Mouse (Mus musculus): Measurements from ENCODE around the gene Gm7534. TPM values are rescaled to one million over a fixed set of nuclear protein-coding genes. Genes with fewer than 3 reads are reported as not detected.
"Not testable (repeated sequence)": the region's sequence is repeated elsewhere in the genome, so short reads cannot be mapped to it uniquely, and the experiment has no call there.

Gm7534 gene
- polyA plus RNA-seq, 1 experiment: not detected

DNA sequence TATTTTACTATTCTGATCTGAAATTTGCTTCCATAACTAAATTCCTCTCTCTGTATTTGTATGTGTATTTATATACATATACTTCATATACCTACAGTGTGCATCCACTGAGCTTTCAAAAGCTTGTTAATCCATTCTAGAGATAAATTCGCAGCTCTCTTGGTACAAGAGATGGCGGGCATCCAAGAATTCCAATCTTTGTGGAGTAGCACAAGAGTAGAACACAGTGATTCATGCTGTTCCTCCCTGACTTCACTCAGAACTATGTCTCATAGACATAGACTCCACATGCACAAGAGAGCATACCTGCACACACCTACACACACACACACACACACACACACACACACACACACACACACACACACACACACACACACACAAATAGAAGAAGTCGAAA is 30.4 kb downstream of the Gm7534 start:
- no peak overlapping the region for H3K27ac ChIP-seq (ENCODE audit: insufficient read depth, low read length)
- no peaks in the 10 kb centered on the region for H3K4me1 ChIP-seq (ENCODE audit: control insufficient read depth, insufficient read depth, low read length)
- no peak overlapping the region for H3K4me3 ChIP-seq (ENCODE audit: insufficient read depth, low read length)
- TF ChIP-seq CTCF (IDR thresholded peaks at IDR 0.05; ENCODE audit: extremely low read depth, insufficient read depth, low read length) (no peak), POLR2A (IDR thresholded peaks at IDR 0.05; ENCODE audit: extremely low read depth, insufficient read depth, low read length) (no peak)

DNA sequence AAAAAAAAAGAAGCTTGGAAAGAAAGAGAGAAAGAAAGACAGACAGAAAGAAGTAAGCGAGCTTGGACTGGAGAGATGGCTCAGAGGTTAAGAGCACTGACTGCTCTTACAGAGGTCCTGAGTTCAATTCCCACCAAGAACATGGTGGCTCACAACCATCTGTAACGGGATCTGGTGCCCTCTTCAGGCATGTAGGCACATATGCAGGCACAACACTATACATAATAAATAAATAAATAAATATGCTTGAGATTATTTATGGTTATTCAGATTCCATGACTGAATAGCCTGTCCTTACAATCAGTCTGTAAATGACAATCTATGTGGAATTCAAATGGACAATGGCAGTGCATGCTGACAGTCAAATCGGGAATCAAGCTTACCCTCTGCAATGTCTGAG is 35.9 kb downstream of the Gm7534 start:
- H3K4me3 ChIP-seq (ENCODE audit: insufficient read depth, low read length): no peak overlapping the region
- H3K27ac ChIP-seq (ENCODE audit: insufficient read depth, low read length): no peak overlapping the region
- H3K4me1 ChIP-seq (ENCODE audit: control insufficient read depth, insufficient read depth, low read length): no peaks in the 10 kb centered on the region
- TF ChIP-seq CTCF (IDR thresholded peaks at IDR 0.05; ENCODE audit: extremely low read depth, insufficient read depth, low read length) (no peak), POLR2A (IDR thresholded peaks at IDR 0.05; ENCODE audit: extremely low read depth, insufficient read depth, low read length) (no peak)

DNA sequence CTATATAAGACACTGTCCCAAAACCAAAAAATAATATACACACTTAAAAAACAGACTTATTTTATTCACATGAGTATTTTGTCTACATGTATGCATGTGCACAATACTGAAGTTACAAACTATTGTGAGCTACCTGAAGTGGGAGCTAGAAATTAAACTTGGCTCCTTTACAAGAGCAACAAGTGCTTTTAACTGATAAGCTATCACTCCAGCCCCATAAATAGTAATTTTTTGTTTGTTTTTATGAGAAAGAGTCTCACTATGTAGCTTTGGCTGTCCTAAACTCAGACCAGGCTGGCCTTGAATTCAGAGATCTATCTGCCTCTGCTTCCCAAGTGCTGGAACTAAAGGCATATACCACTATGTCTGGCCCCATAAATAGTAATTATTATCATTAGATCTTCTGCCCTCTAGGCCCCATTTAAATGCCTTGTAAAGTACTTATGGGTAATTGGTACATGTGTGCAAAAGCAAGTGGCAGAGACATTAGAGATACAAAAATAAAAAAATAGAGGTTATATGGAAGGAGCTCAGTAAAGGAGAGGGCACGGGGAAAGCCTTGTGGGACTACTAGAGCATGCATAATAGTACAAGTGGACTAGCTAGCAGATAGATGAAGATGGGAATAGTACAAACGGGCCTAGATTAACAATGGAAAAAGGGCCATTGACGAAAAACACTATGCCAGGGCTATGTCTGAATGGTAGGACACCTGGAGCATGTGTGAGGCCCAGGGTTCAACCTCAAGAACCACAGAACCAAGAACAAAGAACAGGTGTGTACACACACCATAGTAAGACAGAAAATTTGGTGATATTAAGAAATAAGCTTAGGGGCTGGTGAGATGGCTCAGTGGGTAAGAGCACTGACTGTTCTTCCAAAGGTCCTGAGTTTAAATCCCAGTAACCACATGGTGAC is 37.0 kb downstream of the Gm7534 start:
- Histone ChIP-seq H3K4me1 (ENCODE audit: control insufficient read depth, insufficient read depth, low read length) (no peaks in the 10 kb centered on the region), H3K27ac (ENCODE audit: insufficient read depth, low read length) (no peak overlapping the region)
- TF ChIP-seq CTCF (IDR thresholded peaks at IDR 0.05; ENCODE audit: extremely low read depth, insufficient read depth, low read length): no peak
- TF ChIP-seq POLR2A (IDR thresholded peaks at IDR 0.05; ENCODE audit: extremely low read depth, insufficient read depth, low read length): no peak

DNA sequence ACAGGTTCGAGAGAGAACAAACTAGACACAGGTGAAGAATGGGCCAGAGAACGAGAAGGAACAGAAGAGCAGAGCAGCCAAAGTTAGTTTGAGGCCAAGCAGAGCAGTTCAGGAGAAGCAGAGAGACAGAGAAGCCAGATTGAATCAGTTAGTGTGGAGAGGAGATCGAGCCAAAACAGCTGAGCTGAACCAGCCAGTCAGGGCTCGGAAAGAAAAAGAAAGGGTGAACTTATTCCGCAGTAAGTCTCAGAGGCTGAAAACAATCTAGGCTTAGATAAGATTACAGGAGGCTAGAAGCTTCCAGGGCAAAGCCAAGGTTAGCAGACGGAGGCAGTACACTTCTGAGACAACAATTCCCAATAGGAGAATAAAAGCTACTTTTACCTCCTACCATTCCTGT is 37.8 kb downstream of the Gm7534 start:
- Histone ChIP-seq H3K27ac (ENCODE audit: insufficient read depth, low read length) (no peak overlapping the region), H3K4me1 (ENCODE audit: control insufficient read depth, insufficient read depth, low read length) (no peaks in the 10 kb centered on the region), H3K4me3 (ENCODE audit: insufficient read depth, low read length) (no peak overlapping the region)
- TF ChIP-seq POLR2A (IDR thresholded peaks at IDR 0.05; ENCODE audit: extremely low read depth, insufficient read depth, low read length) (no peak), CTCF (IDR thresholded peaks at IDR 0.05; ENCODE audit: extremely low read depth, insufficient read depth, low read length) (no peak)

More for the DNA sequence above, 37.0 kb downstream of the Gm7534 start:
- no peak overlapping the region for H3K4me3 ChIP-seq (ENCODE audit: insufficient read depth, low read length)

DNA sequence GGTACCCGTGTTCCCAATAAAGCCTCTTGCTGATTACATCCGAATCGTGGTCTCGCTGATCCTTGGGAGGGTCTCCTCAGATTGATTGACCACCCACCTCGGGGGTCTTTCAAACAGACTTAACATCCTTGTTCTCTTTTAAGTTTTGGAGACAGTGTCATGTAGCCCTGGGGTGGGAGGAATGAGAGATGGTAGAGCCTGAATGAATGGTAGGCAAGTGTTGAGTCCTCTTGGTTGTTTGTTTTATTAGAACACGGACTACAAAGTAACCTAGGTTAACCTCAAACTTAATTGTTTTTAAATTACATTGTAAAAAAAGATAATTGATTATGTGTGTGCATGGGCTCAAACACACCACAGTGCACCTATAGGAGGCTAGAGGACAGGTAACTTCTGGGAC is 38.2 kb downstream of the Gm7534 start:
- Histone ChIP-seq H3K4me3 (ENCODE audit: insufficient read depth, low read length) (no peak overlapping the region), H3K27ac (ENCODE audit: insufficient read depth, low read length) (no peak overlapping the region), H3K4me1 (ENCODE audit: control insufficient read depth, insufficient read depth, low read length) (no peaks in the 10 kb centered on the region)
- TF ChIP-seq CTCF (IDR thresholded peaks at IDR 0.05; ENCODE audit: extremely low read depth, insufficient read depth, low read length) (no peak), POLR2A (IDR thresholded peaks at IDR 0.05; ENCODE audit: extremely low read depth, insufficient read depth, low read length) (no peak)

DNA sequence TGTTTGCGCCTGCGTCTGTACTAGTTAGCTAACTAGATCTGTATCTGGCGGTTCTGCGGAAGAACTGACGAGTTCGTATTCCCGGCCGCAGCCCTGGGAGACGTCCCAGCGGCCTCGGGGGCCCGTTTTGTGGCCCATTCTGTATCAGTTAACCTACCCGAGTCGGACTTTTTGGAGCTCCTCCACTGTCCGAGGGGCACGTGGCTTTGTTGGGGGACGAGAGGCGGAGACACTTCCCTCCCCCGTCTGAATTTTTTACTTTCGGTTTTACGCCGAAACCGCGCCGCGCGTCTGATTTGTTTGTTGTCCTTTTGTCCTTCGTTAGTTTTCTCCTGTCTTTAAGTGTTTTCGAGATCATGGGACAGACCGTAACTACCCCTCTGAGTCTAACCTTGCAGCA is 42.7 kb downstream of the Gm7534 start:
- peak overlapping the region; percentile 31 for H3K4me3 ChIP-seq (ENCODE audit: insufficient read depth, low read length)
- not testable (repeated sequence) for H3K4me1 ChIP-seq (ENCODE audit: control insufficient read depth, insufficient read depth, low read length); H3K27ac ChIP-seq (ENCODE audit: insufficient read depth, low read length)

DNA sequence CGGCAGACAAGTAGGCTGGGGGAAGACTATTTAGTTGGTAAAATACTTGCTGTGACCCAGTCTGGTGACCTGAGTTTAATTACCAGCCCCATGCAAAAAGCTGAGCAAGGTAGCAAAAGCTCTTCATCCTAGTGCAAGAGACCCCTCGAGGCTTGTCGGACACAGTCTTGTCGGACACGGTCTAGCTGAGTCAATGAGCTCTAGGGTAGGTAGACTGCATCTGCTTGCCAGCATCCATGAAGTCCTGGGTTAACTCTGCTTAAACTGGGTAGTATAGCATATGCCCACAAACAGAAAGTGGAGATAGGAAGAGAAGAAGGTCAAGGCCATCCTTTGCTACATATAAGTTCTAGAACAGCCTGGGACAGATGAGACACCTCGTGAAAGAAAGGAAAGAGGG is 44.0 kb downstream of the Gm7534 start:
- TF ChIP-seq CTCF (IDR thresholded peaks at IDR 0.05; ENCODE audit: extremely low read depth, insufficient read depth, low read length): no peak
- no peak for TF ChIP-seq POLR2A (IDR thresholded peaks at IDR 0.05; ENCODE audit: extremely low read depth, insufficient read depth, low read length)
- no peak overlapping the region for H3K27ac ChIP-seq (ENCODE audit: insufficient read depth, low read length)
- H3K4me3 ChIP-seq (ENCODE audit: insufficient read depth, low read length): no peak overlapping the region
- H3K4me1 ChIP-seq (ENCODE audit: control insufficient read depth, insufficient read depth, low read length): peaks cover 2% of the 10 kb centered on the region; the same call in 1 of the 2 replicates

DNA sequence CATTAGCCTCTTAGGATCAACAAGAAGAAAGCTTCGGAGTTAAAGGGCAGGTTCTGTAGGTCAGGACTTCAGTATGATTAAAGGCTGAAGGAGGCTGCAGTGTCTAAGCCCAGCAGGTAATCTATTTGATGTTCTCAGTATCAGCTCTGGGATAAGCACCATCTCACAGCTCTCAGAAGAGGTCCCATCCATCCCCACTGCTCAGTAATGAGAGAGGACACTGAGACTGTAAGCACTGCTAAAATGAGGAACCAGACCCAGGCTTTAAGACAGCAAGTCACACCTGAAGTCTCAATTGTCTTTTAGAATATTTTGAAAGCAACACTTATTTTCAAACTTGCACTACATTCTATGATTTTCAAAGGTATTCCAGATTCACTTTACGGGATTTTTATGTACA is 45.2 kb downstream of the Gm7534 start:
- peaks cover 2% of the 10 kb centered on the region; the same call in 1 of the 2 replicates for H3K4me1 ChIP-seq (ENCODE audit: control insufficient read depth, insufficient read depth, low read length)
- no peak overlapping the region for H3K4me3 ChIP-seq (ENCODE audit: insufficient read depth, low read length)
- no peak for TF ChIP-seq POLR2A (IDR thresholded peaks at IDR 0.05; ENCODE audit: extremely low read depth, insufficient read depth, low read length)
- no peak for TF ChIP-seq CTCF (IDR thresholded peaks at IDR 0.05; ENCODE audit: extremely low read depth, insufficient read depth, low read length)
- no peak overlapping the region for H3K27ac ChIP-seq (ENCODE audit: insufficient read depth, low read length)

DNA sequence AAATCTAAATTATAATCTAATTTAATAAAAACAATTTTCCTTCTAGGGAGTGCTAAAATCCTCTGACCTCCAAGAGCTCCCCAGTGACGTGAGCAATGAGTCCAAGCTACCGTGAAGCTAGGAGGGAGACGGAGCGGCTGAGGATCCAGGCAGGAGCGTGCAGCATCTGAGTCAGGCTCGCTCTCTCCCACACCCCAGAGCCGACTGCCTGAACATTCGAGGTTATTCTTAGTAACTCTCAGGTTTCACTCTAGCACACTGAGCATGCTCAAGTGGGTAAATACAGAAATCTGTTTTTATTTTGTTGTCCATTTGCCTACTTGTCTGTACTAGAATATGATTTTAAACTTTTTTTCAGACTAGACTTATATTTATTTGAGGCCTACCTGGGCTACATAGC is 46.1 kb downstream of the Gm7534 start:
- no peak overlapping the region for H3K27ac ChIP-seq (ENCODE audit: insufficient read depth, low read length)

DNA sequence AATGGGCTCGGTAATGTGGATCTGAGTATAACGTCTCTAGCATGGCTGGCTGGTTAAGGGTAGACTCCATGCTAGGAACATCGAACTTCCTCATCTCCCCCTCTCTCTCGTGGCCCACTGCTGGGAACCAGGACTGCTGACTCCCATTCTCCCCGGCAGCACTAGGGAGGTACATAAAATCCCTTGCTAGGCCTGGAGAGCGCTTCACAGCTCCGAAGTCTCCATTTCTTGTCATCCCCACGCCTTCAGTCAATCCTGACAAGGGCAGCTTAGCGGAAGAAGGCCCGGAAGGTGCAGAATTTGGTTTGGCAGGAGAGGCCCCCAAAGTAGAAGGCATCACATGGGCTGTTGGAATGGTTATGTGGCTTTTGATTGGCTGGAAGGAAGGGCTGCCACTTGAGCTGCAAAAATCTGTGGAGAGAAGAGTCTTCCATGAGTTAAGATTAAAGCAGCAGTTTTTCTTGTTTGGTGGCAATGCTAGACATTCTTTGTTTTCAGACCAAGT is 46.8 kb downstream of the Gm7534 start:
- no peak for TF ChIP-seq CTCF (IDR thresholded peaks at IDR 0.05; ENCODE audit: extremely low read depth, insufficient read depth, low read length)
- TF ChIP-seq POLR2A (IDR thresholded peaks at IDR 0.05; ENCODE audit: extremely low read depth, insufficient read depth, low read length): no peak
- H3K4me1 ChIP-seq (ENCODE audit: control insufficient read depth, insufficient read depth, low read length): peaks cover 2% of the 10 kb centered on the region; the same call in 1 of the 2 replicates
- H3K27ac ChIP-seq (ENCODE audit: insufficient read depth, low read length): no peak overlapping the region
- no peak overlapping the region for H3K4me3 ChIP-seq (ENCODE audit: insufficient read depth, low read length)

More for the DNA sequence above, 46.1 kb downstream of the Gm7534 start:
- TF ChIP-seq POLR2A (IDR thresholded peaks at IDR 0.05; ENCODE audit: extremely low read depth, insufficient read depth, low read length) (peak; percentile 19; the same call in 1 of the 2 replicates), CTCF (IDR thresholded peaks at IDR 0.05; ENCODE audit: extremely low read depth, insufficient read depth, low read length) (no peak)
- peaks cover 2% of the 10 kb centered on the region; the same call in 1 of the 2 replicates for H3K4me1 ChIP-seq (ENCODE audit: control insufficient read depth, insufficient read depth, low read length)
- H3K4me3 ChIP-seq (ENCODE audit: insufficient read depth, low read length): no peak overlapping the region

All from cortical plate, adult 2 months (tissue).